Comparison of ENCODE assay signal across 8 mouse cellular contexts in genomic region chr11:50225611-50226378, GRCm38 (mm10). TPM values are rescaled to one million over a fixed set of nuclear protein-coding genes. Genes with fewer than 3 reads are reported as not detected.
DNase-seq lines count a peak whose midpoint lies in the region; ATAC-seq and TF ChIP-seq lines count a peak whose summit lies in the region.

No protein-coding gene starts in this region.

- H3K27me3 ChIP-seq in forebrain, embryonic 14.5 days (replicated peaks; ENCODE audit: control insufficient read depth, insufficient read depth, low read length): no peaks in the 10 kb centered on the region
- H3K27me3 ChIP-seq in intestine, postnatal 0 days (replicated peaks; ENCODE audit: control insufficient read depth, insufficient read depth, low read length): no peaks in the 10 kb centered on the region
- H3K27me3 ChIP-seq in lung, embryonic 14.5 days (ENCODE audit: insufficient read depth, low read length): no peaks in the 10 kb centered on the region
- no peaks in the 10 kb centered on the region for H3K27me3 ChIP-seq in small intestine, adult 2 months (ENCODE audit: control insufficient read depth, insufficient read depth, low read length)

- no peaks in the 10 kb centered on the region for H3K9me3 ChIP-seq in forebrain, embryonic 14.5 days (replicated peaks; ENCODE audit: control insufficient read depth, low read length)
- no peaks in the 10 kb centered on the region for H3K9me3 ChIP-seq in intestine, postnatal 0 days (ENCODE audit: control insufficient read depth)
- H3K9me3 ChIP-seq in lung, embryonic 14.5 days (ENCODE audit: low read depth, low read length): no peaks in the 10 kb centered on the region

- peaks cover 28% of the 10 kb centered on the region for H3K4me1 ChIP-seq in brown adipose tissue, adult 24 weeks (ENCODE audit: control insufficient read depth, insufficient read depth, insufficient read length, low read length)
- peaks cover 36% of the 10 kb centered on the region for H3K4me1 ChIP-seq in forebrain, embryonic 14.5 days (ENCODE audit: control insufficient read depth, insufficient read depth, low read length)
- H3K4me1 ChIP-seq in intestine, postnatal 0 days (replicated peaks; ENCODE audit: control insufficient read depth, insufficient read depth, low read length): peaks cover 10% of the 10 kb centered on the region; the same call in 1 of the 2 replicates
- peaks cover 21% of the 10 kb centered on the region for H3K4me1 ChIP-seq in lung, embryonic 14.5 days (ENCODE audit: insufficient read depth)
- H3K4me1 ChIP-seq in small intestine, adult 2 months (ENCODE audit: control insufficient read depth, insufficient read depth, insufficient read length, low read length): peaks cover 44% of the 10 kb centered on the region

- peak; percentile 36 for ATAC-seq in forebrain, embryonic 14.5 days
- peak; percentile 12; the same call in 1 of the 2 replicates for ATAC-seq in intestine, postnatal 0 days
- peak; percentile 29 for ATAC-seq in lung, embryonic 14.5 days (ENCODE audit: insufficient read depth)

- peaks cover 6% of the 10 kb centered on the region for H3K36me3 ChIP-seq in forebrain, embryonic 14.5 days (ENCODE audit: control insufficient read depth, insufficient read depth, low read length)
- H3K36me3 ChIP-seq in intestine, postnatal 0 days (ENCODE audit: control insufficient read depth, insufficient read depth): peaks cover 3% of the 10 kb centered on the region; the same call in 1 of the 2 replicates
- H3K36me3 ChIP-seq in lung, embryonic 14.5 days (ENCODE audit: insufficient read depth): 0 out of 2 replicates have a peak, but pooled peaks cover 3% of the 10 kb centered on the region
- H3K36me3 ChIP-seq in small intestine, adult 2 months (ENCODE audit: control insufficient read depth, insufficient read depth, low read length): peaks cover 3% of the 10 kb centered on the region; the same call in 1 of the 2 replicates

- peak overlapping the region; percentile 98 for H3K9ac ChIP-seq in forebrain, embryonic 14.5 days (ENCODE audit: low read length)
- peak overlapping the region; percentile 92 for H3K9ac ChIP-seq in intestine, postnatal 0 days (ENCODE audit: low read depth, low read length)
- H3K9ac ChIP-seq in lung, embryonic 14.5 days: peak overlapping the region; percentile 89

- TF ChIP-seq POLR2A in small intestine, adult 2 months (IDR thresholded peaks at IDR 0.05; ENCODE audit: low read depth, low read length): 0 out of 2 replicates have a peak, but pooled peaks have one; percentile 5

- H3K4me3 ChIP-seq in brown adipose tissue, adult 24 weeks (ENCODE audit: insufficient read depth, low read depth, low read length): peak overlapping the region; percentile 93
- H3K4me3 ChIP-seq in forebrain, embryonic 14.5 days (ENCODE audit: low read depth, low read length): peak overlapping the region; percentile 88
- peak overlapping the region; percentile 91 for H3K4me3 ChIP-seq in intestine, postnatal 0 days (ENCODE audit: low read depth, low read length)
- H3K4me3 ChIP-seq in lung, embryonic 14.5 days (ENCODE audit: low read depth, low read length): peak overlapping the region; percentile 87
- H3K4me3 ChIP-seq in small intestine, adult 2 months (ENCODE audit: low read depth, low read length): peak overlapping the region; percentile 91

- peak overlapping the region; percentile 89 for H3K4me2 ChIP-seq in forebrain, embryonic 14.5 days (ENCODE audit: low read length)
- H3K4me2 ChIP-seq in intestine, postnatal 0 days (replicated peaks; ENCODE audit: low read depth): peak overlapping the region; percentile 98
- peak overlapping the region; percentile 89 for H3K4me2 ChIP-seq in lung, embryonic 14.5 days

- DNase-seq in spleen, adult 12 weeks (ENCODE audit: low spot score): peak; percentile 42
- DNase-seq in spleen, postnatal 36 days (ENCODE audit: low spot score in 2 of 2): no peak
- peak; percentile 42 for DNase-seq in forebrain, embryonic 14.5 days (ENCODE audit: low spot score)
- DNase-seq in lung, embryonic 14.5 days: peak; percentile 62
- no peak for DNase-seq in frontal cortex, adult 2 months (ENCODE audit: extremely low spot score in 1 of 2, low spot score in 1 of 2)

- peak; percentile 24; the same call in 1 of the 2 replicates for TF ChIP-seq CTCF in intestine, postnatal 0 days (IDR thresholded peaks at IDR 0.05; ENCODE audit: low read depth)
- no peak for TF ChIP-seq CTCF in lung, embryonic 14.5 days (IDR thresholded peaks at IDR 0.05; ENCODE audit: low read depth)
- TF ChIP-seq CTCF in small intestine, adult 2 months (IDR thresholded peaks at IDR 0.05; ENCODE audit: extremely low read depth, insufficient read length, insufficient replicate concordance, low read depth, low read length): no peak

- peak overlapping the region; percentile 92 for H3K27ac ChIP-seq in brown adipose tissue, adult 24 weeks (replicated peaks; ENCODE audit: low read depth, low read length)
- H3K27ac ChIP-seq in forebrain, embryonic 14.5 days (ENCODE audit: low read depth, low read length): peak overlapping the region; percentile 93
- peak overlapping the region; percentile 90 for H3K27ac ChIP-seq in intestine, postnatal 0 days (ENCODE audit: low read depth, low read length)
- H3K27ac ChIP-seq in lung, embryonic 14.5 days (ENCODE audit: low read depth): peak overlapping the region; percentile 89
- H3K27ac ChIP-seq in small intestine, adult 2 months (ENCODE audit: insufficient read depth, low read depth, low read length): peak overlapping the region; percentile 62

- 3% methylated on average over 34 of the region's 34 CpGs for WGBS in forebrain, embryonic 14.5 days
- 3% methylated on average over 34 of the region's 34 CpGs for WGBS in intestine, postnatal 0 days
- WGBS in lung, embryonic 14.5 days: 2% methylated on average over 34 of the region's 34 CpGs
- WGBS in small intestine, adult 2 months: 1% methylated on average over 34 of the region's 34 CpGs

RNA-seq across cellular contexts. Expression of gene Ltc4s, which starts 12.6 kb away (rescaled TPM):
- 27.5 and 45.3 TPM in 2 replicates for polyA plus RNA-seq in brown adipose tissue, adult 24 weeks (2012; ENCODE audit: insufficient read depth, insufficient read length, missing spikeins)
- polyA plus RNA-seq in forebrain, embryonic 14.5 days (2014; fragmentation: Nextera tagmentation; extraction: Ambion mirVana): 3.4 and 4.1 TPM in 2 replicates
- polyA plus RNA-seq in intestine, postnatal 0 days (2015; fragmentation: Nextera tagmentation; extraction: Ambion mirVana): 39.5 and 54.4 TPM in 2 replicates
- polyA plus RNA-seq in lung, embryonic 14.5 days (2014; fragmentation: Nextera tagmentation; extraction: Ambion mirVana): 2.1 and 3.2 TPM in 2 replicates
- 44.3 and 51.3 TPM in 2 replicates for polyA plus RNA-seq in small intestine, adult 2 months (2012; rRNA removed)
- polyA plus RNA-seq in frontal cortex, adult 2 months (2012; rRNA removed): 25.2 and 27.1 TPM in 2 replicates

RNA-seq across cellular contexts. Expression of gene Mgat4b, which starts 15.1 kb away (rescaled TPM):
- polyA plus RNA-seq in brown adipose tissue, adult 24 weeks (2012; ENCODE audit: insufficient read depth, insufficient read length, missing spikeins): 57.6 and 60.6 TPM in 2 replicates
- polyA plus RNA-seq in forebrain, embryonic 14.5 days (2014; fragmentation: Nextera tagmentation; extraction: Ambion mirVana): 15.2 and 18.9 TPM in 2 replicates
- 33.2 and 35.0 TPM in 2 replicates for polyA plus RNA-seq in intestine, postnatal 0 days (2015; fragmentation: Nextera tagmentation; extraction: Ambion mirVana)
- polyA plus RNA-seq in lung, embryonic 14.5 days (2014; fragmentation: Nextera tagmentation; extraction: Ambion mirVana): 32.8 and 44.2 TPM in 2 replicates
- polyA plus RNA-seq in small intestine, adult 2 months (2012; rRNA removed): 116 and 171 TPM in 2 replicates
- 57.7 and 59.8 TPM in 2 replicates for polyA plus RNA-seq in frontal cortex, adult 2 months (2012; rRNA removed)

RNA-seq across cellular contexts. Expression of gene Sqstm1, which starts 15.2 kb away (rescaled TPM):
- polyA plus RNA-seq in brown adipose tissue, adult 24 weeks (2012; ENCODE audit: insufficient read depth, insufficient read length, missing spikeins): 216 and 235 TPM in 2 replicates
- 263 and 276 TPM in 2 replicates for polyA plus RNA-seq in forebrain, embryonic 14.5 days (2014; fragmentation: Nextera tagmentation; extraction: Ambion mirVana)
- 197 and 213 TPM in 2 replicates for polyA plus RNA-seq in intestine, postnatal 0 days (2015; fragmentation: Nextera tagmentation; extraction: Ambion mirVana)
- polyA plus RNA-seq in lung, embryonic 14.5 days (2014; fragmentation: Nextera tagmentation; extraction: Ambion mirVana): 205 and 209 TPM in 2 replicates
- polyA plus RNA-seq in small intestine, adult 2 months (2012; rRNA removed): 89.1 and 171 TPM in 2 replicates
- polyA plus RNA-seq in frontal cortex, adult 2 months (2012; rRNA removed): 334 and 368 TPM in 2 replicates

RNA-seq across cellular contexts. Expression of gene Mrnip, which starts 51.6 kb away (rescaled TPM):
- polyA plus RNA-seq in brown adipose tissue, adult 24 weeks (2012; ENCODE audit: insufficient read depth, insufficient read length, missing spikeins): 3.0 and 6.3 TPM in 2 replicates
- 34.5 and 41.5 TPM in 2 replicates for polyA plus RNA-seq in forebrain, embryonic 14.5 days (2014; fragmentation: Nextera tagmentation; extraction: Ambion mirVana)
- polyA plus RNA-seq in intestine, postnatal 0 days (2015; fragmentation: Nextera tagmentation; extraction: Ambion mirVana): 6.1 and 7.0 TPM in 2 replicates
- 18.4 and 20.3 TPM in 2 replicates for polyA plus RNA-seq in lung, embryonic 14.5 days (2014; fragmentation: Nextera tagmentation; extraction: Ambion mirVana)
- polyA plus RNA-seq in small intestine, adult 2 months (2012; rRNA removed): 0.95 and 3.8 TPM in 2 replicates
- 23.7 and 25.1 TPM in 2 replicates for polyA plus RNA-seq in frontal cortex, adult 2 months (2012; rRNA removed)

Comparison
In these comparisons a context has a peak if more than half of its experiments do, and no peak if none do; other contexts are left out.
1. DNase-seq: peak in spleen, adult 12 weeks (single experiment), forebrain, embryonic 14.5 days (single experiment) and lung, embryonic 14.5 days (single experiment); none in spleen, postnatal 36 days (0 of 2) and frontal cortex, adult 2 months (0 of 2).
2. Peak in every context shown above with its lines, with median percentiles within 50 percentile points of each other: H3K27ac ChIP-seq, H3K4me3 ChIP-seq, ATAC-seq, H3K4me2 ChIP-seq and H3K9ac ChIP-seq.